Mouse (Mus musculus) liver, adult 2 months (tissue): ENCODE data around the gene Trim2. TPM values are rescaled to one million over a fixed set of nuclear protein-coding genes. Genes with fewer than 3 reads are reported as not detected.

Experiments
- DNase-seq: peaks from one replicate; pipeline ENCODE4 v3.0.0-alpha.2; 2011; ENCODE audit warnings: low read depth, low spot score; ENCODE audit errors: extremely low read depth
- H3K27ac ChIP-seq: fragments of 200-500 bp; replicated peaks from 2 replicates; pipeline ENCODE4 v1.5.1; 2012; ENCODE audit warnings: low read depth, mild to moderate bottlenecking, control low read depth, inconsistent platforms, low read length; ENCODE audit not compliant: insufficient read depth
- H3K27me3 ChIP-seq: fragments of 200-500 bp; 2 replicates; pipeline ENCODE4 v1.6.1; 2012; ENCODE audit warnings: mild to moderate bottlenecking, moderate library complexity, low read length, inconsistent platforms; ENCODE audit not compliant: control insufficient read depth, insufficient read depth
- H3K36me3 ChIP-seq: fragments of 200-500 bp; 2 replicates; pipeline ENCODE4 v1.6.1; 2012; ENCODE audit warnings: low read length, inconsistent platforms; ENCODE audit not compliant: control insufficient read depth, insufficient read depth
- H3K4me1 ChIP-seq: fragments of 200-500 bp; 2 replicates; pipeline ENCODE4 v1.6.1; 2011; ENCODE audit warnings: low read length; ENCODE audit not compliant: control insufficient read depth, insufficient read depth
- H3K4me3 ChIP-seq: fragments of 200-500 bp; 2 replicates; pipeline ENCODE4 v1.5.1; 2011; ENCODE audit warnings: low read depth, mild to moderate bottlenecking, control low read depth, low read length, moderate library complexity; ENCODE audit not compliant: insufficient read depth
- H3K79me2 ChIP-seq: fragments of 200-500 bp; 2 replicates; pipeline ENCODE4 v1.6.1; 2012; ENCODE audit warnings: inconsistent platforms, mild to moderate bottlenecking, low read length, moderate library complexity; ENCODE audit not compliant: control insufficient read depth, insufficient read depth
- H3K9ac ChIP-seq: fragments of 200-500 bp; 2 replicates; pipeline ENCODE4 v1.6.1; 2012; ENCODE audit warnings: low read depth, mild to moderate bottlenecking, control low read depth, inconsistent platforms, low read length
- CTCF ChIP-seq: fragments of 200-500 bp; IDR thresholded peaks from 2 replicates; pipeline ENCODE4 v1.5.1; 2011; ENCODE audit warnings: low read depth, low read length, control low read depth
- POLR2A ChIP-seq: fragments of 200-500 bp; IDR thresholded peaks from 2 replicates; pipeline ENCODE4 v1.6.1; 2011; ENCODE audit warnings: low read length, control low read depth; ENCODE audit not compliant: insufficient read depth; ENCODE audit errors: extremely low read depth
- WGBS: fragments of 180-500 bp; shearing (Covaris S2); methylation state at CpG from one replicate; pipeline ENCODE4 v1.1.7; 2018; 5-methylcytosine and 5-hydroxymethylcytosine counted together
- polyA plus RNA-seq: library from polyadenylated mRNA; depleted of rRNA; stranded (reverse); fragments of >200 nt; gene quantifications from 2 replicates; pipeline ENCODE4 v1.2.3, GENCODE M21; 2012
- total RNA-seq: library from RNA; depleted of rRNA; stranded (reverse); fragments of >200 nt; gene quantifications from 2 replicates; pipeline ENCODE4 v1.2.3, GENCODE M21; 2014

Trim2 gene
- total and polyA plus RNA-seq, 2 experiments = 10.0 to 27.4 TPM

GRCm38 (mm10) chr3:84181717-84182116 is 125.0 kb downstream of the Trim2 start:
- H3K27ac ChIP-seq = no peak overlapping the region
- H3K79me2 ChIP-seq = no peaks in the 10 kb centered on the region; the same call in 1 of the 2 replicates
- no peak overlapping the region for H3K4me3 ChIP-seq
- no peak for TF ChIP-seq CTCF
- TF ChIP-seq POLR2A = no peak
- H3K9ac ChIP-seq = no peak overlapping the region
- 88% methylated on average over 4 of the region's 4 CpGs for WGBS
- H3K36me3 ChIP-seq = no peaks in the 10 kb centered on the region
- peaks cover 5% of the 10 kb centered on the region for H3K4me1 ChIP-seq
- DNase-seq = no peak
- no peaks in the 10 kb centered on the region for H3K27me3 ChIP-seq

- Histone ChIP-seq H3K27ac (no peak overlapping the region), H3K4me3 (no peak overlapping the region), H3K36me3 (no peaks in the 10 kb centered on the region), H3K79me2 (no peaks in the 10 kb centered on the region), H3K9ac (no peak overlapping the region), H3K4me1 (peaks cover 5% of the 10 kb centered on the region), H3K27me3 (no peaks in the 10 kb centered on the region)
- DNase-seq = peak; percentile 94
- no peak for TF ChIP-seq POLR2A
- no peak for TF ChIP-seq CTCF
- 15% methylated on average over 8 of the region's 8 CpGs for WGBS
Observed at GRCm38 (mm10) chr3:84181102-84181501, 125.6 kb downstream of the Trim2 start.

- Histone ChIP-seq H3K9ac (no peak overlapping the region), H3K27ac (no peak overlapping the region), H3K27me3 (no peaks in the 10 kb centered on the region), H3K36me3 (no peaks in the 10 kb centered on the region), H3K79me2 (no peaks in the 10 kb centered on the region), H3K4me1 (peaks cover 5% of the 10 kb centered on the region), H3K4me3 (no peak overlapping the region)
- no peak for TF ChIP-seq CTCF
- no peak for TF ChIP-seq POLR2A
- no peak for DNase-seq
- 94% methylated on average over 2 of the region's 2 CpGs for WGBS
Observed at GRCm38 (mm10) chr3:84180304-84180703, 126.4 kb downstream of the Trim2 start.

- DNase-seq = no peak
- Histone ChIP-seq H3K36me3 (peaks cover 4% of the 10 kb centered on the region; the same call in 1 of the 2 replicates), H3K79me2 (no peaks in the 10 kb centered on the region), H3K4me1 (peaks cover 5% of the 10 kb centered on the region), H3K27ac (no peak overlapping the region), H3K27me3 (no peaks in the 10 kb centered on the region), H3K9ac (no peak overlapping the region), H3K4me3 (no peak overlapping the region)
- TF ChIP-seq POLR2A (no peak), CTCF (no peak)
- WGBS = 64% methylated on average over 2 of the region's 2 CpGs
Observed at GRCm38 (mm10) chr3:84177834-84178233, 128.8 kb downstream of the Trim2 start.

GRCm38 (mm10) chr3:84175337-84176315 is 131.1 kb downstream of the Trim2 start:
- DNase-seq = peak; percentile 61
- Histone ChIP-seq H3K27ac (no peak overlapping the region), H3K4me1 (no peaks in the 10 kb centered on the region), H3K36me3 (peaks cover 5% of the 10 kb centered on the region; the same call in 1 of the 2 replicates), H3K27me3 (no peaks in the 10 kb centered on the region), H3K4me3 (no peak overlapping the region), H3K9ac (no peak overlapping the region), H3K79me2 (no peaks in the 10 kb centered on the region)
- 58% methylated on average over 7 of the region's 7 CpGs for WGBS
- TF ChIP-seq CTCF (peak; percentile 70), POLR2A (no peak)
